Mouse (Mus musculus): Measurements from ENCODE around the gene Slc16a9. TPM values are rescaled to one million over a fixed set of nuclear protein-coding genes. Genes with fewer than 3 reads are reported as not detected.

The Slc16a9 gene
- polyA plus RNA-seq, 1 experiment from 2014 or later: 1.5 TPM

- Histone ChIP-seq H3K27me3 (no peaks in the 10 kb centered on the region), H3K4me1 (no peaks in the 10 kb centered on the region), H3K9me3 (no peaks in the 10 kb centered on the region), H3K27ac (replicated peaks) (no peak overlapping the region), H3K4me3 (no peak overlapping the region), H3K9ac (replicated peaks) (no peak overlapping the region), H3K36me3 (no peaks in the 10 kb centered on the region), H3K4me2 (replicated peaks) (no peak overlapping the region)
- WGBS: 89% methylated on average over 15 of the region's 15 CpGs
- ATAC-seq (replicated peaks): no peak
These were observed 10.8 kb downstream of the Slc16a9 start for GRCm38 (mm10) chr10:70255601-70256210.

DNA sequence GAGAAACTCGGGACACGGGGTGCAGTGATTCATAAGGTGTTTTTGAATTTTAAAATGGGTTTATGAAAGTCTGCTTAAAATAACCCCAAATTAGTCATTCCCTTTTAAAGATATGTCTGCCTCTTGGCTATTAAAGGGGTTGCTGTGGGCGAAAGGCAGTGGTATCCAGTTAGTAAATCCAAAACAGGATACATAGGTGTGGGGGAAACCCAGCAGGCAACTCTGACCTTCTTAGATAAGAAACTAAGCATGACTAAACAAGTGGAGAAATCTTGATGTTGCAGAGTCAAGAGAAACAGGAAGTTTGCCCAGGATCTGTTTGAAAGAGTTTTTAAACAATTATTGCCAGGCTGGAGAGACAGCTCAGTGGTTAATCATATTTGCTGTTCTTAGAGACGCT lies 12.1 kb downstream of the Slc16a9 start:
- Histone ChIP-seq H3K36me3 (no peaks in the 10 kb centered on the region), H3K27ac (replicated peaks) (no peak overlapping the region), H3K4me1 (no peaks in the 10 kb centered on the region), H3K9me3 (no peaks in the 10 kb centered on the region), H3K9ac (replicated peaks) (no peak overlapping the region), H3K4me3 (no peak overlapping the region), H3K4me2 (replicated peaks) (no peak overlapping the region), H3K27me3 (no peaks in the 10 kb centered on the region)
- no peak for ATAC-seq (replicated peaks)
- 87% methylated on average over 4 of the region's 4 CpGs for WGBS

GRCm38 (mm10) chr10:70260904-70261303 lies 16.0 kb downstream of the Slc16a9 start:
- H3K27ac ChIP-seq (replicated peaks): no peak overlapping the region
- WGBS: 47% methylated on average over 4 of the region's 4 CpGs
- peaks cover 2% of the 10 kb centered on the region; the same call in 1 of the 2 replicates for H3K4me1 ChIP-seq
- no peak overlapping the region for H3K9ac ChIP-seq (replicated peaks)
- H3K4me3 ChIP-seq: no peak overlapping the region
- H3K9me3 ChIP-seq: no peaks in the 10 kb centered on the region
- no peak overlapping the region for H3K4me2 ChIP-seq (replicated peaks)
- no peaks in the 10 kb centered on the region for H3K36me3 ChIP-seq
- no peaks in the 10 kb centered on the region for H3K27me3 ChIP-seq
- ATAC-seq (replicated peaks): no peak

DNA sequence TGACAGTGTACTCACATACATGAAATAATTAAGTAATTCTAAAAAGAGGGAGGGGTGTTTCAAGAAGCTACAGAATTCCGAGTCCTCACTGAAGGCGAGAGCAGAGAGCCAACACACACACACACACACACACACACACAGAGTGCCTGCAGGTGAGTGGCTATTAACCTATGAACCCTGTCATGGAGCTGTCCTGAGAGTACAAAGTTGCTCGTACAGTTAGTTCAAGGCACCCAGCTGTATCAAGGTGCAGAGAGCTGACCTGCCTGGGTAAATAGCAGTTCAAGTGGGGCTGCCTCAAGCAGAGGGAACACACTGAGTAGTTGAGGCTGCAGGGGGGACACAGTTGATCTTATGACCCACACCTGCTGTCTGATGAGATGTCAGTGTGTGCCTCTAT lies 17.2 kb downstream of the Slc16a9 start:
- Histone ChIP-seq H3K27me3 (no peaks in the 10 kb centered on the region), H3K27ac (replicated peaks) (no peak overlapping the region), H3K4me3 (no peak overlapping the region), H3K36me3 (no peaks in the 10 kb centered on the region), H3K9me3 (no peaks in the 10 kb centered on the region), H3K4me1 (peaks cover 2% of the 10 kb centered on the region; the same call in 1 of the 2 replicates), H3K9ac (replicated peaks) (no peak overlapping the region), H3K4me2 (replicated peaks) (no peak overlapping the region)
- no peak for ATAC-seq (replicated peaks)
- 82% methylated on average over 3 of the region's 3 CpGs for WGBS

DNA sequence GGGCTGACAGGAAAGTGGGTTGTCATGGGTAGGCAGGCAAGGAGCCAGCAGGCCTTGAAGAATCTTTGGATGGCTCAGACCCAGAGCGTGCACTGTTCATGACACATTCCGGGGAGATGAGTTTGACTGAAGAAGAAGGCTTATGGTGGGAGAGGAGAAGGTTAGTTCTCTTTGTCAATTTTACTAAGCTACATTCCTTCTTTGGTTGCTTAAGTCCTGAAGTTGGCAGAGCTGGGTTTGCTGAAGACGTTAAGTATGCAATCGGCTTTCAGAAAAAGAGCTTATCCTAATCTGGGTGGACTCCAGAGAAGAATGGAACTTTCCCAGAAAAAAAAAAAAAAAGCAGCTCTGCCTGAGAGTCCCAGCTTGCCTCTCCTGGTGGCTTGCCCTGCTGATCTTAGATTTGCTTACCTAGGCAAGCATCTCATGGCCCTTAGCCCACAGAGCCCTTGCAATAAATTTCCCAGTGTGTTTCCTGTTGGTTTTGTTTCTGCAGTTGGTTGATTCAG lies 18.8 kb downstream of the Slc16a9 start:
- Histone ChIP-seq H3K4me3 (no peak overlapping the region), H3K27me3 (no peaks in the 10 kb centered on the region), H3K36me3 (no peaks in the 10 kb centered on the region), H3K4me1 (peaks cover 4% of the 10 kb centered on the region; the same call in 1 of the 2 replicates), H3K4me2 (replicated peaks) (no peak overlapping the region), H3K9ac (replicated peaks) (no peak overlapping the region), H3K9me3 (no peaks in the 10 kb centered on the region), H3K27ac (replicated peaks) (no peak overlapping the region)
- no peak for ATAC-seq (replicated peaks)
- 65% methylated on average over 4 of the region's 4 CpGs for WGBS

- no peak overlapping the region for H3K9ac ChIP-seq (replicated peaks)
- no peak overlapping the region for H3K4me2 ChIP-seq (replicated peaks)
- H3K36me3 ChIP-seq: no peaks in the 10 kb centered on the region
- WGBS: 86% methylated on average over 9 of the region's 9 CpGs
- no peak for ATAC-seq (replicated peaks)
- H3K27ac ChIP-seq (replicated peaks): no peak overlapping the region
- H3K9me3 ChIP-seq: no peaks in the 10 kb centered on the region
- no peak overlapping the region for H3K4me3 ChIP-seq
- H3K4me1 ChIP-seq: peaks cover 10% of the 10 kb centered on the region; the same call in 1 of the 2 replicates
- no peaks in the 10 kb centered on the region for H3K27me3 ChIP-seq
These were observed 19.6 kb downstream of the Slc16a9 start for GRCm38 (mm10) chr10:70264337-70265036.

- Histone ChIP-seq H3K4me3 (no peak overlapping the region), H3K9ac (replicated peaks) (no peak overlapping the region), H3K27me3 (no peaks in the 10 kb centered on the region), H3K4me1 (peaks cover 11% of the 10 kb centered on the region; the same call in 1 of the 2 replicates), H3K4me2 (replicated peaks) (no peak overlapping the region), H3K36me3 (no peaks in the 10 kb centered on the region), H3K27ac (replicated peaks) (no peak overlapping the region), H3K9me3 (no peaks in the 10 kb centered on the region)
- no peak for ATAC-seq (replicated peaks)
- WGBS: 68% methylated on average over 6 of the region's 6 CpGs
These were observed 21.6 kb downstream of the Slc16a9 start for GRCm38 (mm10) chr10:70266501-70266900.

GRCm38 (mm10) chr10:70268581-70269446 lies 23.9 kb downstream of the Slc16a9 start:
- H3K9ac ChIP-seq (replicated peaks): no peak overlapping the region
- 72% methylated on average over 23 of the region's 23 CpGs for WGBS
- no peak overlapping the region for H3K27ac ChIP-seq (replicated peaks)
- no peaks in the 10 kb centered on the region for H3K27me3 ChIP-seq
- H3K9me3 ChIP-seq: no peaks in the 10 kb centered on the region
- no peak overlapping the region for H3K4me3 ChIP-seq
- ATAC-seq (replicated peaks): no peak
- no peaks in the 10 kb centered on the region for H3K36me3 ChIP-seq
- peaks cover 9% of the 10 kb centered on the region; the same call in 1 of the 2 replicates for H3K4me1 ChIP-seq
- no peak overlapping the region for H3K4me2 ChIP-seq (replicated peaks)

DNA sequence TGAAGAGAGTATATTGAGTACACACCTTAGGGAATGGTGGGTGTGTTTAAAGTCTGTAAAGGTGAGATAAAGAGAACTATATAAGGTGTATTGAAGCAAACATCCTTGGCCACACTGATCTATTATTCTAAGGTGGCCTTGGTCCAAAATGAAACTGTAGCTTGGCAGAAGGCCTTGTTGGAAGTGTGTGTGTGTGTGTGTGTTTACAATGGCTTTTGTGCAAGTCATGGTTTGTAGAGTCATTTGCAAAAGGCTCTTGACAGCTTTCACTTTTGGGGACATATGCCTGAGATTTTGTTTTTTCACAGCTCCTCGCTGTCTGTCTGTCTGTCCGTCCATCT lies 24.5 kb downstream of the Slc16a9 start:
- H3K27ac ChIP-seq (replicated peaks): no peak overlapping the region
- H3K27me3 ChIP-seq: no peaks in the 10 kb centered on the region
- 85% methylated on average over 2 of the region's 2 CpGs for WGBS
- no peaks in the 10 kb centered on the region for H3K36me3 ChIP-seq
- no peaks in the 10 kb centered on the region for H3K9me3 ChIP-seq
- H3K9ac ChIP-seq (replicated peaks): no peak overlapping the region
- ATAC-seq (replicated peaks): no peak
- peaks cover 9% of the 10 kb centered on the region; the same call in 1 of the 2 replicates for H3K4me1 ChIP-seq
- no peak overlapping the region for H3K4me2 ChIP-seq (replicated peaks)
- H3K4me3 ChIP-seq: no peak overlapping the region

DNA sequence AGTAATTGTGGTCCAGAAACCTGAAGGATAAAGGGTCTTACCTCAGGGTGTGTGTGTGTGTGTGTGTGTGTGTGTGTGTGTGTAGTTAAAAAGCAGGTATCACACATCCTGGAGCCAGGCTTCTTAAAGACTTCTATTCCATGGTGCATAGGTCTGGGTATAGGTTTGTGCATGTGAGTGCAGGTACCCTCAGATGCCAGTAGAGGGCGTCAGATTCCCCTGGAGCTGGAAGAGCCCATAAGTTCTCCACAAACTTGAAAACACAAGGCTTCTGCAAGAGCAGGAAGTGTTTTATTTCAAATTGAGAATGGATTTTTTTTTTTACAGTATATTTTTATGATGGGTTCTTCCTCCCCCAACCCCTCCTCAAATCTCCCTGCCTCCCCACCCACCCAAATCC lies 31.8 kb downstream of the Slc16a9 start:
- ATAC-seq (replicated peaks): no peak
- no peak overlapping the region for H3K4me3 ChIP-seq
- no peak overlapping the region for H3K27ac ChIP-seq (replicated peaks)
- 80% methylated on average over 1 of the region's 1 CpGs for WGBS
- no peaks in the 10 kb centered on the region for H3K36me3 ChIP-seq
- no peak overlapping the region for H3K9ac ChIP-seq (replicated peaks)
- H3K4me2 ChIP-seq (replicated peaks): no peak overlapping the region
- no peaks in the 10 kb centered on the region for H3K9me3 ChIP-seq
- H3K4me1 ChIP-seq: 0 out of 2 replicates have a peak, but pooled peaks cover 3% of the 10 kb centered on the region
- H3K27me3 ChIP-seq: no peaks in the 10 kb centered on the region

DNA sequence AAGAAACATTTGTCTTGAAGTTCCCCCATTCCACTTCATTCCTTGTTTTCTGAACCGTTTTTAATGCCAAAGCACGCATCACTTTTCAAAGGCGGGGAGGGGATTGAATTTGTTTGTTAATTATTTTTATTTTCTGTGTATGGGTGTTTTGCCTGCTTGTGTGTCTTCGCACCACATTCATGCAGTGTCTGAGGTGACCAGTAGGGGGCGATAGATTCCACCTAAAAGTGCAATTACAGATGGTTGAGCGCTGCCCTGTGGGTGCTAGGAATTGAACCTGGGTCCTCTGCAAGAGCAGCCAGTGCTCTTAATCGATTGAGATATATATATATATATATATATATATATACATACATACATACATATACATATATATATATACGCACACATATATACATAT lies 34.4 kb downstream of the Slc16a9 start:
- 79% methylated on average over 8 of the region's 8 CpGs for WGBS
- H3K4me2 ChIP-seq (replicated peaks): no peak overlapping the region
- no peaks in the 10 kb centered on the region for H3K36me3 ChIP-seq
- no peaks in the 10 kb centered on the region for H3K27me3 ChIP-seq
- ATAC-seq (replicated peaks): no peak
- H3K9me3 ChIP-seq: no peaks in the 10 kb centered on the region
- 0 out of 2 replicates have a peak, but pooled peaks cover 3% of the 10 kb centered on the region for H3K4me1 ChIP-seq
- no peak overlapping the region for H3K27ac ChIP-seq (replicated peaks)
- H3K4me3 ChIP-seq: no peak overlapping the region
- no peak overlapping the region for H3K9ac ChIP-seq (replicated peaks)

DNA sequence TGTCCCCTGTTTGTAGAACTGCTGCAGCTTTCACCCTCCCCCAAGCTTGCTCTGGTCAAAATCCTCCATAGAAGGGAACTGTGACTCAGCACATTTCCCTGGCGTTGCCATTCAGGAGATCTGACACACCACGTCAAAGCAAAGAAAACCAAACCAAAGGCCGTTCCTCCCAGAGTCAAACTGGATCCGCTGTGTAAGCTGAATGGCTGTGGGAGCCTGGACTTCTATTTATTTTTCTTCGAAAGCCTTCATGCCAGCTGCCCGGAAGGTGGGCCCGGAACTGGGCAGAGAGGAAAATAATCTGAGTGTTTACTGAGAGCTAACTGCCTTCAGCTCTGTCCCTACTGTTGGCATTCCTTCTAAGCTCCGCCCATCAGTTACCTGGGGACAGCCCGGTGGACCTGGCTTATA lies 42.9 kb downstream of the Slc16a9 start:
- H3K9ac ChIP-seq (replicated peaks): no peak overlapping the region
- H3K9me3 ChIP-seq: no peaks in the 10 kb centered on the region
- no peak overlapping the region for H3K4me3 ChIP-seq
- H3K36me3 ChIP-seq: no peaks in the 10 kb centered on the region
- ATAC-seq (replicated peaks): no peak
- no peak overlapping the region for H3K4me2 ChIP-seq (replicated peaks)
- WGBS: 34% methylated on average over 9 of the region's 9 CpGs
- H3K4me1 ChIP-seq: no peaks in the 10 kb centered on the region
- no peak overlapping the region for H3K27ac ChIP-seq (replicated peaks)
- no peaks in the 10 kb centered on the region for H3K27me3 ChIP-seq

All from forebrain, embryonic 15.5 days (tissue).